Mouse (Mus musculus) neutrophil, adult 65 days (primary cell): ENCODE measurements around the gene Mroh8. TPM values are rescaled to one million over a fixed set of nuclear protein-coding genes. Genes with fewer than 3 reads are reported as not detected.

Experiments used
- total RNA-seq: library from RNA; stranded (reverse); gene quantifications from 2 replicates; pipeline ENCODE4 v1.2.4, GENCODE M21; 2023

The Mroh8 gene
- not detected in 2 replicates for total RNA-seq

GRCm38 (mm10) chr2:157279416-157279800 lies at the start of gene Mroh8:
Mroh8 (minus strand) TSS chr2:157279549.

GRCm38 (mm10) chr2:157278717-157279415 lies 483 bp downstream of the Mroh8 start, which contains the start of gene Rpn2:
Rpn2 (plus strand) TSS chr2:157279017.

GRCm38 (mm10) chr2:157204366-157205218 lies 74.8 kb downstream of the Mroh8 start, which contains the start of gene Rbl1:
Rbl1 (minus strand) TSS chr2:157204534.

Other genes starting within 250 kb of the Mroh8 start
- gene Soga1, start 200.3 kb downstream of the Mroh8 start, total RNA-seq = 1.8 and 3.3 TPM in 2 replicates
- gene Tldc2, start 192.5 kb downstream of the Mroh8 start, total RNA-seq = not detected in 2 replicates
- 576 and 586 TPM in 2 replicates for gene Samhd1, start 144.3 kb downstream of the Mroh8 start, total RNA-seq
- 27.1 and 35.3 TPM in 2 replicates for gene Rbl1, start 75.0 kb downstream of the Mroh8 start, total RNA-seq
- 97.4 and 98.2 TPM in 2 replicates for gene Rpn2, start 532 bp downstream of the Mroh8 start, total RNA-seq
- not detected in 2 replicates for gene Ghrh, start 68.0 kb upstream of the Mroh8 start, total RNA-seq
- 11.3 and 15.4 TPM in 2 replicates for gene Manbal, start 88.0 kb upstream of the Mroh8 start, total RNA-seq
- 0.52 and 0.82 TPM in 2 replicates for gene Src, start 138.9 kb upstream of the Mroh8 start, total RNA-seq